Mouse (Mus musculus): Measurements from ENCODE around the gene Sapcd1. TPM values are rescaled to one million over a fixed set of nuclear protein-coding genes. Genes with fewer than 3 reads are reported as not detected.
"Not testable (repeated sequence)": the region's sequence is repeated elsewhere in the genome, so short reads cannot be mapped to it uniquely, and the experiment has no call there.

The Sapcd1 gene
- polyA plus RNA-seq, 1 experiment from 2014 or later, result 2.2 TPM

DNA sequence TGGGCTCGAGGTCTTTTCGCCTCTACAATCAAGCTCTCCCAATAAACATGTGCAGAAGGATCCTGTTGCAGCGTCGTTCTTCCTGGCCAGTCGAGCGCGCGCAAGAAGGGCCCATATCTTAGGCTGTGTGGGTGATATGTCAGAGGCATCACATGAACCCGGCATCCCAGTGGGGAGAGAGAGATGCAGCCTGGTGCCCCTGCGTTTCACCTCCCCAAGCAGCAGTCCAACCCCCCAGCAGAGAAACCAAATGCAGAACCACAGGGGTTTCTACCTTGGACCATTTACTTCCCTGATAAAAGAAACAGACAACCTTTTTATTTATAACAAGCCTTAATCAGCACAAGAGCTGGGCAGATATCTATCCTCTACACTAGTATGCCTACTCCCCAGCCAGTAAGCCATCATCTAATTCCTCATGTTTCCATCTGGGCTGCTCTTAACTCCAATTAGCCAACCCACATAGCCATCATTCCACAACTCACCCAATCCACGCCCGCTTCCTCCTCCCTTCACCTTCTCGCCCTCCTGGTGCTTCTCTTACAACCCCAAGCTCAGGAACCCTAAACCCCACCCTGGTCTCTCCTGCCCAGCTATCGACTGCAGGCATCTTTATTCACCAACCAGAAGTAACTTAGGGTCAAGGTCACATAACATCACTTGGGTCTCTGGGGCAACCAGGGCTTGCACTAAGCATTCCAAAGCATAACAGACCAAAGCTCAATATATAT, 31.2 kb downstream of the Sapcd1 start:
- peaks cover 18% of the 10 kb centered on the region for H3K36me3 ChIP-seq (ENCODE audit: control insufficient read depth, insufficient read depth, low read length)
- H3K9me3 ChIP-seq (ENCODE audit: control insufficient read depth, low read length), result no peaks in the 10 kb centered on the region
- ATAC-seq (ENCODE audit: insufficient number of reproducible peaks, insufficient read depth, low FRiP score, low read depth), result no peak
- no peak overlapping the region for H3K27ac ChIP-seq (replicated peaks in 1 of 2; ENCODE audit: control insufficient read depth in 1 of 2, insufficient read depth in 1 of 2, low read depth in 2 of 2, low read length in 2 of 2)
- no peak overlapping the region for H3K4me3 ChIP-seq (ENCODE audit: control insufficient read depth in 1 of 2, insufficient read depth in 1 of 2, low read depth in 1 of 2, low read length in 2 of 2)
- peaks cover 9 to 31% of the 10 kb centered on the region in 2 experiments; a peak in 3 of 4 replicates for H3K4me1 ChIP-seq (ENCODE audit: control insufficient read depth in 2 of 2, insufficient read depth in 2 of 2, low read length in 2 of 2)
- WGBS, result 84% methylated on average over 12 of the region's 14 CpGs
- no peak overlapping the region for H3K9ac ChIP-seq (ENCODE audit: low read length)
- peak overlapping the region; percentile 13; the same call in 1 of the 2 replicates for H3K4me2 ChIP-seq (ENCODE audit: low read length)
- no peaks in the 10 kb centered on the region for H3K27me3 ChIP-seq (ENCODE audit: control insufficient read depth, insufficient read depth, low read length)

DNA sequence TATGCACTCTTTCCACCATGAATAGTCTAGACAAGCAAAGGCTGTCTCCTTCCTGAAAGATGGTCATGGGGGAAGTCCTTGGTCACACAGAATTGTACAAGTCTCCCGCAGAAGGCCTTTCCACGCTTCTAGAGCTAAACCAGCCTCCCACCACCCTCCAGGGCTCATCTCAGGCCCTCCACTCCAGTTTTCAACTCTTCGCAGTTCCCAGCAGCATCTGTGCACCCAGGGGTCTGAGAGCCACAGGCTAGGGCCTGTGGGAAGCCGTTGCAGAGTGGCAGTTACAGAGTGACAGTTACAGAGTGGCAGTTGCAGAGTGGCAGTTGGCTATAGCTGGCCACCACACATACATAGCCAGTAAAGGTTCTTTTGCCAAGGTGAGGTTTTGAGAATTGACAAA, 31.9 kb downstream of the Sapcd1 start:
- WGBS, result 94% methylated on average over 4 of the region's 4 CpGs

DNA sequence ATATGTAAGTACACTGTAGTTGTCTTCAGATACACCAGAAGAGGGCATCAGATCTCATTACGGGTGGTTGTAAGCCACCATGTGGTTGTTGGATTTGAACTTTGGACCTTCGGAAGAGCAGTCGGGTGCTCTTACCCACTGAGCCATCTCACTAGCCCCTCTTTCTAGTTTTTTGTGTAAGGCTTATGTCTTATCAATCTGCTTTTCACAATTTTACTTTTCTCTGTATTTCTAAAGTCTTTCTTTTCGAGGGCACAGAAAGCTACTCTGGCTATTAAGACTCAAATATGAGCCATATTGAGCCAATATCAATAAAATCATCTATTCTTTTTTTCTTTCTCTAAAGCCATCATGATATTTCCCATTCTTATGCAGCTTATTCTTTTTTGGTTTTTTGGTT, 32.6 kb downstream of the Sapcd1 start:
- H3K27ac ChIP-seq (replicated peaks in 1 of 2; ENCODE audit: control insufficient read depth in 1 of 2, insufficient read depth in 1 of 2, low read depth in 2 of 2, low read length in 2 of 2); H3K4me3 ChIP-seq (ENCODE audit: control insufficient read depth in 1 of 2, insufficient read depth in 1 of 2, low read depth in 1 of 2, low read length in 2 of 2); ATAC-seq (ENCODE audit: insufficient number of reproducible peaks, insufficient read depth, low FRiP score, low read depth); H3K9ac ChIP-seq (ENCODE audit: low read length); H3K4me2 ChIP-seq (ENCODE audit: low read length); H3K27me3 ChIP-seq (ENCODE audit: control insufficient read depth, insufficient read depth, low read length); H3K9me3 ChIP-seq (ENCODE audit: control insufficient read depth, low read length): not testable (repeated sequence)
- Histone ChIP-seq H3K36me3 (ENCODE audit: control insufficient read depth, insufficient read depth, low read length) (peaks cover 30% of the 10 kb centered on the region), H3K4me1 (ENCODE audit: control insufficient read depth in 2 of 2, insufficient read depth in 2 of 2, low read length in 2 of 2) (peaks cover 9 to 30% of the 10 kb centered on the region in 2 experiments; a peak in 3 of 4 replicates)
- 93% methylated on average over 4 of the region's 4 CpGs for WGBS

More for the DNA sequence above, 31.9 kb downstream of the Sapcd1 start:
- H3K9ac ChIP-seq (ENCODE audit: low read length); H3K4me2 ChIP-seq (ENCODE audit: low read length); ATAC-seq (ENCODE audit: insufficient number of reproducible peaks, insufficient read depth, low FRiP score, low read depth); H3K9me3 ChIP-seq (ENCODE audit: control insufficient read depth, low read length); H3K27ac ChIP-seq (replicated peaks in 1 of 2; ENCODE audit: control insufficient read depth in 1 of 2, insufficient read depth in 1 of 2, low read depth in 2 of 2, low read length in 2 of 2); H3K4me3 ChIP-seq (ENCODE audit: control insufficient read depth in 1 of 2, insufficient read depth in 1 of 2, low read depth in 1 of 2, low read length in 2 of 2); H3K27me3 ChIP-seq (ENCODE audit: control insufficient read depth, insufficient read depth, low read length): not testable (repeated sequence)
- Histone ChIP-seq H3K4me1 (ENCODE audit: control insufficient read depth in 2 of 2, insufficient read depth in 2 of 2, low read length in 2 of 2) (peaks cover 9 to 30% of the 10 kb centered on the region in 2 experiments; a peak in 3 of 4 replicates), H3K36me3 (ENCODE audit: control insufficient read depth, insufficient read depth, low read length) (peaks cover 25% of the 10 kb centered on the region)

DNA sequence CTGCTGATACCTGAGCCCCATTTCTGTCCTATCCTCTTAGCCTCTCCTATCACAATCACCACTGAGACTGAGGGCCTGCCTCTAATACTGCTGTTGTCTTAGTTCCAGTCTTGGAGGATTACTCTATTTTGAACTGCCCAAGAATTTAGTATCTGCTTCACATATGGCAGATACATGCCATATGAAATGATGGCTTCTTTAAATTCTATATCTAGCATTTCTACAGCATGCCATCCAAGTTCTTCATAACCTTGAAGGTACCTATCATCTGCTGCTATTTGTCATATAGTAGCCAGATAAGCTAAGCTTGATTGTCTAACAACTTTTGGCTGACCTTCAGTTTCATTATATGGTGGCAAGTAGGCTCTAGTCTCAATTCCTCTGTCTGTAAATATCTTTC, 33.1 kb downstream of the Sapcd1 start:
- Histone ChIP-seq H3K27ac (replicated peaks in 1 of 2; ENCODE audit: control insufficient read depth in 1 of 2, insufficient read depth in 1 of 2, low read depth in 2 of 2, low read length in 2 of 2) (no peak overlapping the region), H3K27me3 (ENCODE audit: control insufficient read depth, insufficient read depth, low read length) (no peaks in the 10 kb centered on the region), H3K4me3 (ENCODE audit: control insufficient read depth in 1 of 2, insufficient read depth in 1 of 2, low read depth in 1 of 2, low read length in 2 of 2) (no peak overlapping the region), H3K36me3 (ENCODE audit: control insufficient read depth, insufficient read depth, low read length) (peaks cover 32% of the 10 kb centered on the region), H3K4me2 (ENCODE audit: low read length) (no peak overlapping the region), H3K4me1 (ENCODE audit: control insufficient read depth in 2 of 2, insufficient read depth in 2 of 2, low read length in 2 of 2) (peaks cover 5 to 26% of the 10 kb centered on the region in 2 experiments; a peak in 3 of 4 replicates), H3K9ac (ENCODE audit: low read length) (no peak overlapping the region), H3K9me3 (ENCODE audit: control insufficient read depth, low read length) (no peaks in the 10 kb centered on the region)
- no peak for ATAC-seq (ENCODE audit: insufficient number of reproducible peaks, insufficient read depth, low FRiP score, low read depth)

DNA sequence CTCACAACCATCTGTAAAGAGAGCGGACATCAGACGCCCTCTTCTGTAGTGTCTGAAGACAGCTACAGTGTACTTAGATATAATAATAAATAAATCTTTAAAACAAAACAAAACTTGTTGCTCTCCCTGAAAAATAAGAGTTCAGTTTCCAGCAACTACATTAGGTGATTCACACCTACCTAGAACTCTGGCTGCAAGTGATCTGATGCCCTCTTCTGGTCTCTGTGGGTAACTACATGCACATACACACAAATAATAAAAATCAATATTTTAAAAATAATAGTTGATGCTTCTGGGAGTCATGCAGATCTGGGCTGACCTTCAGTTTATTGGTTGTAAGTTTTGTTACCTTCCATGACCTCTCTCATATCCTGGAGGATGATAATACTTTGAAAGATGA, 43.6 kb downstream of the Sapcd1 start:
- ATAC-seq (ENCODE audit: insufficient number of reproducible peaks, insufficient read depth, low FRiP score, low read depth), result no peak
- H3K27ac ChIP-seq (replicated peaks in 1 of 2; ENCODE audit: control insufficient read depth in 1 of 2, insufficient read depth in 1 of 2, low read depth in 2 of 2, low read length in 2 of 2), result no peak overlapping the region

DNA sequence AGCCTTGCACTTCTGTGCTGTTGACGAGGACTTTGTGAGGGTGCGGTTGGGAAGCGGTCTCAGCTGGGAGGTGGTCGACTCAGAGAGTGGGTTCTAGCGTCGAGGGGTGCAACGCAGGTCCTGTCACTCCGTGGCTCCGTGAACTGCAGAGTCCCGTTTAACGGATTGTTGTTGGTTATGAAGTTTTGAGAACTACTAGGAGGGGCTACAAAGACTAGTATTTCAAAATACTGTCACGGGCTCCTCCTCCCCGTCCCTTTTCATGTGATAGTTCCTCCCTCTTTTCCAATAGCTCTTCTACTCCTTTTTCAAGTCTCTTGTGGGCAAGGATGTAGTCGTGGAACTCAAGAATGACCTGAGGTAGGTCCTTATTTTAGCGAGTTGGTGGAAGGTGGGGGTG, 45.5 kb downstream of the Sapcd1 start:
- peak overlapping the region; percentile 95 to 97; a peak in 2 of 4 replicates for H3K27ac ChIP-seq (replicated peaks in 1 of 2; ENCODE audit: control insufficient read depth in 1 of 2, insufficient read depth in 1 of 2, low read depth in 2 of 2, low read length in 2 of 2)
- peaks cover 29% of the 10 kb centered on the region for H3K36me3 ChIP-seq (ENCODE audit: control insufficient read depth, insufficient read depth, low read length)
- no peak for ATAC-seq (ENCODE audit: insufficient number of reproducible peaks, insufficient read depth, low FRiP score, low read depth)
- 1% methylated on average over 15 of the region's 15 CpGs for WGBS
- peak overlapping the region; percentile 94 for H3K9ac ChIP-seq (ENCODE audit: low read length)
- peaks cover 2 to 15% of the 10 kb centered on the region in 2 experiments; a peak in 3 of 4 replicates for H3K4me1 ChIP-seq (ENCODE audit: control insufficient read depth in 2 of 2, insufficient read depth in 2 of 2, low read length in 2 of 2)
- no peaks in the 10 kb centered on the region for H3K9me3 ChIP-seq (ENCODE audit: control insufficient read depth, low read length)
- H3K4me2 ChIP-seq (ENCODE audit: low read length), result peak overlapping the region; percentile 91
- peak overlapping the region; percentile 76 to 86 for H3K4me3 ChIP-seq (ENCODE audit: control insufficient read depth in 1 of 2, insufficient read depth in 1 of 2, low read depth in 1 of 2, low read length in 2 of 2)
- H3K27me3 ChIP-seq (ENCODE audit: control insufficient read depth, insufficient read depth, low read length), result no peaks in the 10 kb centered on the region

More for the DNA sequence above, 43.6 kb downstream of the Sapcd1 start:
- 77% methylated on average over 2 of the region's 2 CpGs for WGBS
- Histone ChIP-seq H3K9ac (ENCODE audit: low read length) (no peak overlapping the region), H3K4me3 (ENCODE audit: control insufficient read depth in 1 of 2, insufficient read depth in 1 of 2, low read depth in 1 of 2, low read length in 2 of 2) (no peak overlapping the region), H3K4me1 (ENCODE audit: control insufficient read depth in 2 of 2, insufficient read depth in 2 of 2, low read length in 2 of 2) (peaks cover 2 to 15% of the 10 kb centered on the region in 2 experiments; a peak in 3 of 4 replicates), H3K4me2 (ENCODE audit: low read length) (no peak overlapping the region), H3K9me3 (ENCODE audit: control insufficient read depth, low read length) (no peaks in the 10 kb centered on the region), H3K27me3 (ENCODE audit: control insufficient read depth, insufficient read depth, low read length) (no peaks in the 10 kb centered on the region), H3K36me3 (ENCODE audit: control insufficient read depth, insufficient read depth, low read length) (peaks cover 40% of the 10 kb centered on the region)

DNA sequence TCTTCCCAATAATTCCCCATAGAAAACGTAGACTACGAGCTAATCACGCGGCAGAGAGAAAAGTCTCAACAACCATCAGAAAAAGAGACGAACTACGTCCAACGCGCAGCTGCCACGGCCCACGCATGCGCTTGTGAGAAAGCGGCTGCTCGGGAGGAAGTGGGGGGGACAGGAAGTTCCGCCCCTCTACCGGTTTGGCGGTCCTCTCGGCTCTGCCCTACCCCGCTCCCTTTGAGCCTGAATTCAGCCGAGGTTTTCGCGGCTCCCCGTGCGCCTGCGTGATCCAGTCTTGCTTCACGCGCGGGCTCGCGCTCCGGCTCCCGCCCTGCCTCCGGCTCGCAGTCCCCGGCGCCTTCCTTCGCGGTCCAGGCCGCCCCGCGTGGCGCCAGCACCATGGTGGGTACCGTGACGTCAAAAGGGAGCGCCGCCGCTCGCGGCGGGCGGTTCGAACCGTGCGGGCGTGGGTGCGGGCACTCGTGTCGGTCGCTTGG, 46.1 kb downstream of the Sapcd1 start, which contains the start of gene Lsm2:
TSS of gene Lsm2 (plus strand) at position 173 of the 491 bp plus-strand sequence.
- no peaks in the 10 kb centered on the region for H3K9me3 ChIP-seq (ENCODE audit: control insufficient read depth, low read length)
- peak within 1 kb of the TSS; percentile 91 for H3K4me2 ChIP-seq (ENCODE audit: low read length)
- peak within 1 kb of the TSS; percentile 94 for H3K9ac ChIP-seq (ENCODE audit: low read length)
- H3K4me3 ChIP-seq (ENCODE audit: control insufficient read depth in 1 of 2, insufficient read depth in 1 of 2, low read depth in 1 of 2, low read length in 2 of 2), result peak within 1 kb of the TSS; percentile 76 to 86
- peak within 1 kb of the TSS; percentile 95 to 97 for H3K27ac ChIP-seq (replicated peaks in 1 of 2; ENCODE audit: control insufficient read depth in 1 of 2, insufficient read depth in 1 of 2, low read depth in 2 of 2, low read length in 2 of 2)
- peaks cover 27% of the 10 kb centered on the region for H3K36me3 ChIP-seq (ENCODE audit: control insufficient read depth, insufficient read depth, low read length)
- no peaks in the 10 kb centered on the region for H3K27me3 ChIP-seq (ENCODE audit: control insufficient read depth, insufficient read depth, low read length)
- WGBS, result 0% methylated on average over 57 of the region's 58 CpGs
- peaks cover 2 to 15% of the 10 kb centered on the region in 2 experiments; a peak in 3 of 4 replicates for H3K4me1 ChIP-seq (ENCODE audit: control insufficient read depth in 2 of 2, insufficient read depth in 2 of 2, low read length in 2 of 2)
- ATAC-seq (ENCODE audit: insufficient number of reproducible peaks, insufficient read depth, low FRiP score, low read depth), result peak; percentile 85

All from heart, embryonic 14.5 days (tissue).